Mouse (Mus musculus): ENCODE data around the gene Olfr1133.
"Not testable (repeated sequence)": the region's sequence is repeated elsewhere in the genome, so short reads cannot be mapped to it uniquely, and the experiment has no call there.

Olfr1133 gene

GRCm38 (mm10) chr2:87647274-87647673 lies at the start of gene Olfr1133:
TSS of gene Olfr1133 (minus strand) at chr2:87647374.
- in situ Hi-C loops (cut with MboI, MseI): no loop called here

GRCm38 (mm10) chr2:87693847-87694246 lies 46.7 kb upstream of the Olfr1133 start, which contains the start of gene Olfr1136:
TSS of gene Olfr1136 (minus strand) at chr2:87693947.
- in situ Hi-C loops (cut with MboI, MseI): no loop called here

- in situ Hi-C loops (cut with MboI, MseI): no loop called here
Measured at GRCm38 (mm10) chr2:87673564-87673963, 26.4 kb upstream of the Olfr1133 start, which contains the start of gene Olfr1135. TSS of gene Olfr1135 (minus strand) at chr2:87673664.

GRCm38 (mm10) chr2:87658360-87658759 lies 11.2 kb upstream of the Olfr1133 start, which contains the start of gene Olfr1134:
TSS of gene Olfr1134 (minus strand) at chr2:87658460.
- in situ Hi-C loops (cut with MboI, MseI): no loop called here

- in situ Hi-C loops (cut with MboI, MseI): no loop called here
Measured at GRCm38 (mm10) chr2:87642441-87642840, 4.7 kb downstream of the Olfr1133 start.

GRCm38 (mm10) chr2:87637435-87637834 lies 9.7 kb downstream of the Olfr1133 start, which contains the start of gene Olfr1132:
TSS of gene Olfr1132 (minus strand) at chr2:87637535.
- in situ Hi-C loops (cut with MboI, MseI): no loop called here

- in situ Hi-C loops (cut with MboI, MseI): no loop called here
Measured at GRCm38 (mm10) chr2:87626804-87627203, 20.4 kb downstream of the Olfr1133 start, which contains the start of gene Olfr1131. TSS of gene Olfr1131 (plus strand) at chr2:87627104.

- in situ Hi-C loops (cut with MboI, MseI): not testable (repeated sequence)
Measured at GRCm38 (mm10) chr2:87605912-87606311, 41.3 kb downstream of the Olfr1133 start, which contains the start of gene Olfr1130. TSS of gene Olfr1130 (plus strand) at chr2:87606212.
